Mouse (Mus musculus): Measurements from ENCODE around the gene Gm28038. TPM values are rescaled to one million over a fixed set of nuclear protein-coding genes. Genes with fewer than 3 reads are reported as not detected.

The Gm28038 gene
- 3.5 TPM in 1 of 2 replicates, not detected in the other for polyA plus RNA-seq (2012; ENCODE audit: insufficient read depth, insufficient read length, missing spikeins)

GRCm38 (mm10) chr2:30280743-30281142, at the start of gene Gm28038:
Gene Gm28038 (plus strand): TSS chr2:30281043.
- Histone ChIP-seq H3K27ac (ENCODE audit: insufficient read depth, low read depth, low read length) (no peak within 1 kb of the TSS), H3K4me1 (ENCODE audit: control insufficient read depth, insufficient read depth, low read length) (peaks cover 9% of the 10 kb centered on the region), H3K4me3 (ENCODE audit: insufficient read depth, low read length) (no peak within 1 kb of the TSS)
- TF ChIP-seq CTCF (IDR thresholded peaks at IDR 0.05; ENCODE audit: low read depth, low read length) (no peak), POLR2A (IDR thresholded peaks at IDR 0.05; ENCODE audit: borderline replicate concordance, low read depth, low read length) (no peak)

- Histone ChIP-seq H3K4me3 (ENCODE audit: insufficient read depth, low read length) (no peak overlapping the region), H3K27ac (ENCODE audit: insufficient read depth, low read depth, low read length) (no peak overlapping the region), H3K4me1 (ENCODE audit: control insufficient read depth, insufficient read depth, low read length) (peaks cover 9% of the 10 kb centered on the region)
- TF ChIP-seq POLR2A (IDR thresholded peaks at IDR 0.05; ENCODE audit: borderline replicate concordance, low read depth, low read length) (no peak), CTCF (IDR thresholded peaks at IDR 0.05; ENCODE audit: low read depth, low read length) (no peak)
Measured at GRCm38 (mm10) chr2:30235593-30235992, 45.2 kb upstream of the Gm28038 start.

GRCm38 (mm10) chr2:30236426-30237198, 44.2 kb upstream of the Gm28038 start:
- Histone ChIP-seq H3K27ac (ENCODE audit: insufficient read depth, low read depth, low read length) (peak overlapping the region; percentile 36), H3K4me3 (ENCODE audit: insufficient read depth, low read length) (peak overlapping the region; percentile 86), H3K4me1 (ENCODE audit: control insufficient read depth, insufficient read depth, low read length) (peaks cover 9% of the 10 kb centered on the region)
- TF ChIP-seq POLR2A (IDR thresholded peaks at IDR 0.05; ENCODE audit: borderline replicate concordance, low read depth, low read length) (no peak), CTCF (IDR thresholded peaks at IDR 0.05; ENCODE audit: low read depth, low read length) (no peak)

GRCm38 (mm10) chr2:30237199-30237880, 43.5 kb upstream of the Gm28038 start, which contains the start of gene Lrrc8a:
Gene Lrrc8a (plus strand): TSS chr2:30237715.
- Histone ChIP-seq H3K27ac (ENCODE audit: insufficient read depth, low read depth, low read length) (peak within 1 kb of the TSS; percentile 49), H3K4me1 (ENCODE audit: control insufficient read depth, insufficient read depth, low read length) (peaks cover 13% of the 10 kb centered on the region), H3K4me3 (ENCODE audit: insufficient read depth, low read length) (peak within 1 kb of the TSS; percentile 91)
- TF ChIP-seq POLR2A (IDR thresholded peaks at IDR 0.05; ENCODE audit: borderline replicate concordance, low read depth, low read length) (no peak), CTCF (IDR thresholded peaks at IDR 0.05; ENCODE audit: low read depth, low read length) (no peak)

DNA sequence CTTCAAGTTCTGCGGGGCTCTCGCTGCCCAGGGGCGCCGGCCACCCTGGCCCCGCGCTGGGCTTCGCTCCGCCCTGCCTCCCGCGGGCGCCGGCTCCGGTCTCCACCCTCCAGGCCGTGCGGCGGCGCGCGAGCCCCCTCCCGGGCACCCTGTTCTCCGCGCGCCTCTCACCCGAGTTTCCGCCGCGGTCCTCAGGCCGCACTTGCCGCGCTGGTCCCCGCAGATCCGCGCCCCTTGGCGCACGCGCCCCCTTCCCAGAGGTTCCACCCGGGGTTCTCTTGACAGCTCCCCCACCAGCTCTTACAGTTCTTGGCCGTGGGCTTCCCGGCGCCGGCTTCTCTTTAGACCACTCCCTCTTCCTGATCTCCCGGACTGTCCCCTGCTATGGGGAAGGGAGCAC, 43.0 kb upstream of the Gm28038 start:
- peak overlapping the region; percentile 49 for H3K27ac ChIP-seq (ENCODE audit: insufficient read depth, low read depth, low read length)
- H3K4me3 ChIP-seq (ENCODE audit: insufficient read depth, low read length) = peak overlapping the region; percentile 91
- H3K4me1 ChIP-seq (ENCODE audit: control insufficient read depth, insufficient read depth, low read length) = peaks cover 16% of the 10 kb centered on the region
- no peak for TF ChIP-seq POLR2A (IDR thresholded peaks at IDR 0.05; ENCODE audit: borderline replicate concordance, low read depth, low read length)
- TF ChIP-seq CTCF (IDR thresholded peaks at IDR 0.05; ENCODE audit: low read depth, low read length) = peak; percentile 7; the same call in 1 of the 2 replicates

DNA sequence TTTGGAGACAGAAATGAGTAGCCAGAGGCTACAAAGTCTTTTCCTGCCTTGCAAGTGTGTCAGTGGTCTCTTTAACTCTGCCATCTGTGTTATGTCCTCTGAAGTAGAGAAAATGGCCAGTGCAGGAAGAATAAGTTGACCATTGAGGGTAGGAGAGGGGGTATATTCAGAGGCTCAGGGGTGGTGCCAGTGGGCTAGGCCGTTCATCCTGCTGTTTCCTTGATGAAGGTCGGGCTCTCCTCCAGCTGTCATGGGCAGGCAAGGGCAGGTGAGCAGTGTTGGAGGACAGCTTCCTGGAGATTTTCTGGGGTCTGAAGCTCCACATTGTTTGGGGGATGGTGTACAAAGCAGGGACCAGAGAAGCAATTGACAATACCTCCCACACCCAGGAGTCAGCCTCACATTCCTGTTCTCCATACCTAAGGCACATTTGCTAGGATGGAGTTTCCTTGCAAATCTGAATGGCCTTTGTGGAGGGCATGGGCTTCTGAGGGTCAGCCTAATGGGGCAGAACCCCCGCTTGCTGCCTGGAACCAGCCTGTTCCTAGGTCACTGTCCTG, 41.9 kb upstream of the Gm28038 start:
- peak overlapping the region; percentile 91 for H3K4me3 ChIP-seq (ENCODE audit: insufficient read depth, low read length)
- TF ChIP-seq CTCF (IDR thresholded peaks at IDR 0.05; ENCODE audit: low read depth, low read length) (no peak), POLR2A (IDR thresholded peaks at IDR 0.05; ENCODE audit: borderline replicate concordance, low read depth, low read length) (no peak)
- H3K4me1 ChIP-seq (ENCODE audit: control insufficient read depth, insufficient read depth, low read length) = peaks cover 25% of the 10 kb centered on the region
- H3K27ac ChIP-seq (ENCODE audit: insufficient read depth, low read depth, low read length) = no peak overlapping the region

GRCm38 (mm10) chr2:30239777-30240176, 41.1 kb upstream of the Gm28038 start:
- no peak overlapping the region for H3K4me3 ChIP-seq (ENCODE audit: insufficient read depth, low read length)

DNA sequence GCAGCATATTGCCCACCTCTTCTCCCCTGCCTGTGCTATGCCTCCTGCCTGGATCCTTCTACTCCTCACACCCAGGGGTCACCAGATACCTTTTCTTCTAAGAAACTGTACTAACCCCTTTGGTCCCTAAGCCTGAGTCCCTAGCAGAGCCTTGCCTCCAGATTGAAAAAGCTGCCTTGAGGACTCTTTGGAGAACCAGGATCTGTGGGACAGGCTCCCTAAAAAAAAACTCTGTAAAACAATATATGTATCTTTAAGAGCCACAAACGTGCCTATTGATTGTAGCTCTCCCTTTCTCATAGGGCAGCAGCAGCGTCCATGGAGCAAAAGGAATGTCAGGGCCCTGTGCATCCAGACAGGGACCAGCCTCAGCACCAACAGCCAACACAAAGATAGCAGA, 40.6 kb upstream of the Gm28038 start, which contains the start of gene Gm28035:
Gm28035 (plus strand) TSS at position 301 of the 400 bp plus-strand sequence.
- Histone ChIP-seq H3K27ac (ENCODE audit: insufficient read depth, low read depth, low read length) (no peak within 1 kb of the TSS), H3K4me3 (ENCODE audit: insufficient read depth, low read length) (no peak within 1 kb of the TSS), H3K4me1 (ENCODE audit: control insufficient read depth, insufficient read depth, low read length) (peaks cover 25% of the 10 kb centered on the region)
- TF ChIP-seq CTCF (IDR thresholded peaks at IDR 0.05; ENCODE audit: low read depth, low read length) = no peak

More at GRCm38 (mm10) chr2:30239777-30240176, 41.1 kb upstream of the Gm28038 start:
- TF ChIP-seq POLR2A (IDR thresholded peaks at IDR 0.05; ENCODE audit: borderline replicate concordance, low read depth, low read length) = no peak
- TF ChIP-seq CTCF (IDR thresholded peaks at IDR 0.05; ENCODE audit: low read depth, low read length) = no peak
- Histone ChIP-seq H3K4me1 (ENCODE audit: control insufficient read depth, insufficient read depth, low read length) (peaks cover 25% of the 10 kb centered on the region), H3K27ac (ENCODE audit: insufficient read depth, low read depth, low read length) (no peak overlapping the region)

GRCm38 (mm10) chr2:30242509-30242908, 38.3 kb upstream of the Gm28038 start:
- TF ChIP-seq POLR2A (IDR thresholded peaks at IDR 0.05; ENCODE audit: borderline replicate concordance, low read depth, low read length) (no peak), CTCF (IDR thresholded peaks at IDR 0.05; ENCODE audit: low read depth, low read length) (no peak)
- Histone ChIP-seq H3K4me3 (ENCODE audit: insufficient read depth, low read length) (no peak overlapping the region), H3K4me1 (ENCODE audit: control insufficient read depth, insufficient read depth, low read length) (peaks cover 40% of the 10 kb centered on the region), H3K27ac (ENCODE audit: insufficient read depth, low read depth, low read length) (peak overlapping the region; percentile 61)
